9 mouse cellular contexts compared by ENCODE assay signal in genomic region chr2:93475040-93475439, GRCm38 (mm10). TPM values are rescaled to one million over a fixed set of nuclear protein-coding genes. Genes with fewer than 3 reads are reported as not detected.
A peak's percentile ranks its signal among the peaks of the same experiment; 100 is the strongest.
DNase-seq lines count a peak whose midpoint lies in the region; ATAC-seq and TF ChIP-seq lines count a peak whose summit lies in the region.
"Had no signal": no experiment of that assay in that cellular context is flagged by ENCODE, and none has a peak within 500 bp of the region (broad histone marks: within the 10 kb centered on the region; RNA-seq: fewer than 3 reads in every experiment).

No protein-coding gene starts in this region.

- no peaks in the 10 kb centered on the region for H3K36me3 ChIP-seq in embryonic facial prominence, embryonic 10.5 days (replicated peaks)
- no peaks in the 10 kb centered on the region for H3K36me3 ChIP-seq in kidney, postnatal 0 days (ENCODE audit: insufficient read depth, low read length)
- H3K36me3 ChIP-seq in liver, embryonic 13.5 days, result no peaks in the 10 kb centered on the region
- H3K36me3 ChIP-seq in neural tube, embryonic 14.5 days (ENCODE audit: control insufficient read depth, insufficient read depth, low read length), result no peaks in the 10 kb centered on the region
- H3K36me3 ChIP-seq: embryonic facial prominence, embryonic 12.5 days had no signal

- H3K9ac ChIP-seq in kidney, postnatal 0 days (ENCODE audit: low read depth, low read length), result no peak overlapping the region
- H3K9ac ChIP-seq in liver, embryonic 13.5 days, result no peak overlapping the region
- H3K9ac ChIP-seq in neural tube, embryonic 14.5 days (replicated peaks; ENCODE audit: low read depth, low read length), result no peak overlapping the region
- H3K9ac ChIP-seq: embryonic facial prominence, embryonic 12.5 days had no signal

- TF ChIP-seq CTCF in kidney, postnatal 0 days (IDR thresholded peaks at IDR 0.05; ENCODE audit: low read depth), result peak; percentile 95

- H3K27ac ChIP-seq in embryonic facial prominence, embryonic 10.5 days (replicated peaks), result peak overlapping the region; percentile 63
- H3K27ac ChIP-seq in kidney, postnatal 0 days, result no peak overlapping the region
- no peak overlapping the region for H3K27ac ChIP-seq in liver, embryonic 13.5 days
- no peak overlapping the region for H3K27ac ChIP-seq in neural tube, embryonic 14.5 days (ENCODE audit: low read depth, low read length)
- H3K27ac ChIP-seq: embryonic facial prominence, embryonic 12.5 days had no signal

- H3K27me3 ChIP-seq in embryonic facial prominence, embryonic 10.5 days (replicated peaks; ENCODE audit: low read depth, poor library complexity, severe bottlenecking), result peaks cover 39% of the 10 kb centered on the region
- no peaks in the 10 kb centered on the region for H3K27me3 ChIP-seq in kidney, postnatal 0 days (ENCODE audit: insufficient read depth, low read length)
- H3K27me3 ChIP-seq in liver, embryonic 13.5 days, result peaks cover 18% of the 10 kb centered on the region
- H3K27me3 ChIP-seq in neural tube, embryonic 14.5 days (ENCODE audit: control insufficient read depth, insufficient read depth, low read length), result peaks cover 5% of the 10 kb centered on the region; the same call in 1 of the 2 replicates

- 2% methylated on average over 11 of the region's 11 CpGs for whole genome bisulfite sequencing in embryonic facial prominence, embryonic 10.5 days
- WGBS in kidney, postnatal 0 days, result 1% methylated on average over 11 of the region's 11 CpGs
- WGBS in liver, embryonic 13.5 days (ENCODE audit: insufficient replicate concordance), result 1% methylated on average over 11 of the region's 11 CpGs
- under 1% methylated on average over 11 of the region's 11 CpGs for WGBS in neural tube, embryonic 14.5 days

- H3K9me3 ChIP-seq in embryonic facial prominence, embryonic 10.5 days, result no peaks in the 10 kb centered on the region
- no peaks in the 10 kb centered on the region for H3K9me3 ChIP-seq in kidney, postnatal 0 days (replicated peaks; ENCODE audit: low read length)
- H3K9me3 ChIP-seq in liver, embryonic 13.5 days (replicated peaks), result no peaks in the 10 kb centered on the region
- H3K9me3 ChIP-seq in neural tube, embryonic 14.5 days (ENCODE audit: control insufficient read depth, low read length), result no peaks in the 10 kb centered on the region
- H3K9me3 ChIP-seq: embryonic facial prominence, embryonic 12.5 days had no signal

- peak; percentile 82 for DNase-seq in A20 (ENCODE audit: low read depth, low spot score)
- DNase-seq in adrenal gland, adult 8-10 months, result peak; percentile 80
- DNase-seq in embryonic facial prominence, embryonic 10.5 days (ENCODE audit: low spot score), result peak; percentile 90
- DNase-seq in heart, adult 18-20 months, result peak; percentile 90 to 95
- DNase-seq in kidney, postnatal 0 days (ENCODE audit: low spot score), result peak; percentile 94
- peak; percentile 65 for DNase-seq in liver, embryonic 13.5 days
- peak; percentile 53 for DNase-seq in telencephalon, adult 2 months (ENCODE audit: low read depth, low spot score)

- no peak overlapping the region for H3K4me3 ChIP-seq in embryonic facial prominence, embryonic 10.5 days
- H3K4me3 ChIP-seq in kidney, postnatal 0 days (replicated peaks; ENCODE audit: low read depth, low read length), result no peak overlapping the region
- no peak overlapping the region for H3K4me3 ChIP-seq in liver, embryonic 13.5 days (replicated peaks)
- H3K4me3 ChIP-seq in neural tube, embryonic 14.5 days (ENCODE audit: low read depth, low read length), result no peak overlapping the region
- H3K4me3 ChIP-seq: embryonic facial prominence, embryonic 12.5 days had no signal

- H3K4me2 ChIP-seq in kidney, postnatal 0 days (ENCODE audit: low read length), result no peak overlapping the region
- H3K4me2 ChIP-seq in liver, embryonic 13.5 days, result no peak overlapping the region
- H3K4me2 ChIP-seq in neural tube, embryonic 14.5 days (ENCODE audit: low read depth, low read length), result no peak overlapping the region
- H3K4me2 ChIP-seq: embryonic facial prominence, embryonic 12.5 days had no signal

- ATAC-seq in kidney, postnatal 0 days (replicated peaks; ENCODE audit: low FRiP score, low read depth), result 0 out of 2 replicates have a peak, but pooled peaks have one; percentile 9
- peak; percentile 8; the same call in 1 of the 2 replicates for ATAC-seq in liver, embryonic 13.5 days (ENCODE audit: low read depth)
- ATAC-seq in neural tube, embryonic 14.5 days (ENCODE audit: low read depth), result peak; percentile 52

- H3K4me1 ChIP-seq in embryonic facial prominence, embryonic 10.5 days, result peaks cover 37% of the 10 kb centered on the region
- no peaks in the 10 kb centered on the region; the same call in 1 of the 2 replicates for H3K4me1 ChIP-seq in kidney, postnatal 0 days (replicated peaks; ENCODE audit: insufficient read depth, low read length)
- peaks cover 11% of the 10 kb centered on the region for H3K4me1 ChIP-seq in liver, embryonic 13.5 days (replicated peaks)
- no peaks in the 10 kb centered on the region; the same call in 1 of the 2 replicates for H3K4me1 ChIP-seq in neural tube, embryonic 14.5 days (ENCODE audit: control insufficient read depth, insufficient read depth, low read length)

RNA-seq across cellular contexts. Expression of gene Cd82, which starts 12.1 kb away (rescaled TPM):
- total RNA-seq in adrenal gland, adult 8-10 months (2022), result 100 to 1,000 TPM in 1 of 4 experiments, 10 to 100 TPM in 3; 74.6 to 101 (median 78.3) TPM
- 5.2 and 7.3 TPM in 2 replicates for polyA plus RNA-seq in embryonic facial prominence, embryonic 10.5 days (2016; fragmentation: Nextera tagmentation; extraction: Ambion mirVana)
- total RNA-seq in heart, adult 18-20 months (2021), result 10 to 100 TPM; 13.8 to 23.8 TPM
- 85.1 and 89.4 TPM in 2 replicates for polyA plus RNA-seq in kidney, postnatal 0 days (2015; fragmentation: Nextera tagmentation; extraction: Ambion mirVana)
- 88.5 and 90.1 TPM in 2 replicates for polyA plus RNA-seq in liver, embryonic 13.5 days (2015; fragmentation: Nextera tagmentation; extraction: Ambion mirVana)
- polyA plus RNA-seq in neural tube, embryonic 14.5 days (2014; fragmentation: Nextera tagmentation; extraction: Ambion mirVana), result 8.1 and 11.9 TPM in 2 replicates
